Mouse (Mus musculus) G1E (cell line): ENCODE data around the gene Rfc2.

Source experiments
- CTCF ChIP-seq: IDR thresholded peaks from 2 replicates; pipeline ENCODE4 v1.5.1; 2012; ENCODE audit warnings: low read depth, low read length, inconsistent platforms, mixed read lengths
- GATA1 ChIP-seq: IDR thresholded peaks from 2 replicates; pipeline ENCODE4 v1.6.1; 2012; ENCODE audit warnings: borderline replicate concordance, low read length, inconsistent platforms, mixed read lengths
- GATA2 ChIP-seq: IDR thresholded peaks from 2 replicates; pipeline ENCODE4 v1.6.1; 2012; ENCODE audit warnings: low read depth, low read length, inconsistent platforms, borderline replicate concordance
- POLR2AphosphoS5 ChIP-seq: IDR thresholded peaks from 2 replicates; pipeline ENCODE4 v1.6.1; 2012; ENCODE audit warnings: low read depth, low read length, inconsistent platforms; ENCODE audit not compliant: insufficient replicate concordance
- TAL1 ChIP-seq: conservative IDR thresholded peaks from 2 replicates; pipeline ENCODE4 v1.6.1; 2012; ENCODE audit warnings: low read depth, low read length, inconsistent platforms, mixed read lengths

GRCm38 (mm10) chr5:134560071-134560449 lies 21.1 kb upstream of the Rfc2 start, which contains the start of gene Syna:
- TF ChIP-seq CTCF (no peak), TAL1 (no peak), GATA1 (no peak), GATA2 (no peak), POLR2AphosphoS5 (no peak)
